Mouse (Mus musculus) thymus, postnatal 36 days (tissue): ENCODE results near the gene Gm21904.
"Not testable (repeated sequence)": the region's sequence is repeated elsewhere in the genome, so short reads cannot be mapped to it uniquely, and the experiment has no call there.

Experiments used
- DNase-seq, 2 experiments: peaks; one replicate each; pipeline ENCODE4 v3.0.0; 2022; ENCODE audit warnings: mixed read lengths in 2 of 2

Gene Gm21904

GRCm38 (mm10) chrY:17846166-17846565 lies at the start of gene Gm21904:
TSS of gene Gm21904 (minus strand) at chrY:17846266.
- DNase-seq: not testable (repeated sequence)

- not testable (repeated sequence) for DNase-seq
Observed at GRCm38 (mm10) chrY:17874441-17874840, 28.4 kb upstream of the Gm21904 start, which contains the start of the genes Gm20772 and Gm20831. TSS of gene Gm20772 (plus strand) at chrY:17874741. TSS of gene Gm20831 (plus strand) at chrY:17874741.
